Mouse (Mus musculus) heart, postnatal 0 days (tissue): ENCODE measurements around the gene Gak. TPM values are rescaled to one million over a fixed set of nuclear protein-coding genes. Genes with fewer than 3 reads are reported as not detected.

Experiments used
- ATAC-seq: fragments of 200-750 bp; cut with Nextera tagmentation; 2 replicates; pipeline ENCODE4 v1.8.0; 2017; ENCODE audit warnings: low read depth, moderate number of reproducible peaks, moderate library complexity; ENCODE audit not compliant: insufficient read depth
- DNase-seq: peaks from one replicate; pipeline ENCODE4 v3.0.0-alpha.2; 2016; ENCODE audit warnings: low spot score
- H3K27ac ChIP-seq: fragments of 300-500 bp; sonication (generic); 2 replicates; pipeline ENCODE4 v1.5.1; 2014; ENCODE audit warnings: low read depth, mild to moderate bottlenecking
- H3K27me3 ChIP-seq: fragments of 300-500 bp; sonication (generic); 2 replicates; pipeline ENCODE4 v1.6.1; 2014; ENCODE audit warnings: low read length, mixed read lengths; ENCODE audit not compliant: control insufficient read depth, insufficient read depth
- H3K36me3 ChIP-seq: fragments of 300-500 bp; sonication (generic); replicated peaks from 2 replicates; pipeline ENCODE4 v1.6.1; 2014; ENCODE audit warnings: low read length, mixed read lengths; ENCODE audit not compliant: control insufficient read depth, insufficient read depth
- H3K4me1 ChIP-seq: fragments of 300-500 bp; sonication (generic); 2 replicates; pipeline ENCODE4 v1.6.1; 2014; ENCODE audit warnings: antibody characterized with exemption; ENCODE audit not compliant: control insufficient read depth, insufficient read depth
- H3K4me2 ChIP-seq: fragments of 300-500 bp; sonication (generic); 2 replicates; pipeline ENCODE4 v1.6.1; 2014; ENCODE audit warnings: low read depth, mild to moderate bottlenecking, low read length, moderate library complexity
- H3K4me3 ChIP-seq: fragments of 300-500 bp; sonication (generic); 2 replicates; pipeline ENCODE4 v1.5.1; 2014; ENCODE audit warnings: low read depth, low read length
- H3K9ac ChIP-seq: fragments of 300-500 bp; sonication (generic); replicated peaks from 2 replicates; pipeline ENCODE4 v1.6.1; 2014; ENCODE audit warnings: low read depth, low read length, mixed read lengths
- H3K9me3 ChIP-seq: fragments of 300-500 bp; sonication (generic); replicated peaks from 2 replicates; pipeline ENCODE4 v1.6.1; 2016; ENCODE audit warnings: low read length; ENCODE audit not compliant: control insufficient read depth
- CTCF ChIP-seq: IDR thresholded peaks from 2 replicates; pipeline ENCODE4 v1.5.1; 2016; ENCODE audit warnings: antibody characterized with exemption, control low read depth, low read depth
- EP300 ChIP-seq: IDR thresholded peaks from 2 replicates; pipeline ENCODE4 v1.6.1; 2016; ENCODE audit warnings: antibody characterized with exemption, low read depth
- WGBS: fragments of 180-500 bp; shearing (Covaris S2); extraction: QIAGEN DNeasy Blood & Tissue Kit; methylation state at CpG from one replicate; pipeline ENCODE4 v1.1.7; 2014; 5-methylcytosine and 5-hydroxymethylcytosine counted together
- polyA plus RNA-seq: library from polyadenylated mRNA; unstranded; fragments of >200 nt; fragmentation: Nextera tagmentation; extraction: Ambion mirVana; gene quantifications from 2 replicates; pipeline ENCODE4 v1.2.1, GENCODE M21; 2015
- total RNA-seq: library from RNA; depleted of rRNA; stranded (reverse); fragments of >200 nt; gene quantifications from 2 replicates; pipeline ENCODE4 v1.2.3, GENCODE M21; 2014; ENCODE audit warnings: low replicate concordance

The Gak gene
- total and polyA plus RNA-seq, 2 experiments from 2014 or later, result 15.0 to 29.4 TPM

- H3K36me3 ChIP-seq, result peaks cover 21% of the 10 kb centered on the region; the same call in 1 of the 2 replicates
- no peaks in the 10 kb centered on the region for H3K9me3 ChIP-seq
- H3K4me2 ChIP-seq, result peak overlapping the region; percentile 91
- H3K27me3 ChIP-seq, result 0 out of 2 replicates have a peak, but pooled peaks cover 5% of the 10 kb centered on the region
- peak overlapping the region; percentile 84 for H3K4me3 ChIP-seq
- TF ChIP-seq CTCF, result no peak
- no peak for TF ChIP-seq EP300
- H3K9ac ChIP-seq, result peak overlapping the region; percentile 84
- peak overlapping the region; percentile 10 for H3K27ac ChIP-seq
- peaks cover 6% of the 10 kb centered on the region; the same call in 1 of the 2 replicates for H3K4me1 ChIP-seq
- DNase-seq (peak; percentile 89), ATAC-seq (peak; percentile 100)
- WGBS, result 11% methylated on average over 36 of the region's 36 CpGs
Observed at GRCm38 (mm10) chr5:108660632-108661268, 31.2 kb upstream of the Gak start.

GRCm38 (mm10) chr5:108659698-108660631, 30.4 kb upstream of the Gak start, which contains the start of gene Idua:
Idua (plus strand) TSS chr5:108660331.
- Histone ChIP-seq H3K4me2 (peak within 1 kb of the TSS; percentile 91), H3K27me3 (0 out of 2 replicates have a peak, but pooled peaks cover 5% of the 10 kb centered on the region), H3K27ac (peak within 1 kb of the TSS; percentile 10), H3K4me1 (peaks cover 6% of the 10 kb centered on the region; the same call in 1 of the 2 replicates), H3K36me3 (peaks cover 29% of the 10 kb centered on the region), H3K9ac (peak within 1 kb of the TSS; percentile 84), H3K9me3 (no peaks in the 10 kb centered on the region), H3K4me3 (peak within 1 kb of the TSS; percentile 84)
- TF ChIP-seq CTCF (no peak), EP300 (no peak)
- ATAC-seq (peak; percentile 39), DNase-seq (no peak)
- 10% methylated on average over 24 of the region's 24 CpGs for WGBS

- Histone ChIP-seq H3K27me3 (0 out of 2 replicates have a peak, but pooled peaks cover 3% of the 10 kb centered on the region), H3K27ac (no peak overlapping the region), H3K9me3 (no peaks in the 10 kb centered on the region), H3K4me1 (peaks cover 6% of the 10 kb centered on the region; the same call in 1 of the 2 replicates), H3K36me3 (peaks cover 42% of the 10 kb centered on the region), H3K9ac (no peak overlapping the region), H3K4me3 (no peak overlapping the region), H3K4me2 (no peak overlapping the region)
- ATAC-seq (no peak), DNase-seq (no peak)
- 100% methylated on average over 1 of the region's 1 CpGs for WGBS
- TF ChIP-seq EP300 (no peak), CTCF (no peak)
Observed at GRCm38 (mm10) chr5:108658611-108659010, 29.1 kb upstream of the Gak start.

GRCm38 (mm10) chr5:108657406-108657805, 27.9 kb upstream of the Gak start:
- 81% methylated on average over 5 of the region's 5 CpGs for WGBS
- no peaks in the 10 kb centered on the region for H3K9me3 ChIP-seq
- H3K27ac ChIP-seq, result no peak overlapping the region
- peaks cover 54% of the 10 kb centered on the region for H3K36me3 ChIP-seq
- H3K4me2 ChIP-seq, result no peak overlapping the region
- no peak overlapping the region for H3K4me3 ChIP-seq
- H3K27me3 ChIP-seq, result no peaks in the 10 kb centered on the region
- TF ChIP-seq CTCF (no peak), EP300 (no peak)
- ATAC-seq (no peak), DNase-seq (no peak)
- H3K4me1 ChIP-seq, result peaks cover 6% of the 10 kb centered on the region; the same call in 1 of the 2 replicates
- H3K9ac ChIP-seq, result no peak overlapping the region

- ATAC-seq, result no peak
- Histone ChIP-seq H3K9ac (no peak overlapping the region), H3K4me1 (peaks cover 6% of the 10 kb centered on the region; the same call in 1 of the 2 replicates), H3K27ac (no peak overlapping the region), H3K36me3 (peaks cover 56% of the 10 kb centered on the region), H3K27me3 (no peaks in the 10 kb centered on the region), H3K4me2 (no peak overlapping the region), H3K4me3 (no peak overlapping the region), H3K9me3 (no peaks in the 10 kb centered on the region)
- WGBS, result 88% methylated on average over 15 of the region's 15 CpGs
- TF ChIP-seq EP300, result no peak
- TF ChIP-seq CTCF, result no peak
- no peak for DNase-seq
Observed at GRCm38 (mm10) chr5:108655891-108656650, 26.5 kb upstream of the Gak start.
